Mouse (Mus musculus) megakaryocyte progenitor cell, adult 5-6 weeks (primary cell): ENCODE measurements around the gene Slc16a12. TPM values are rescaled to one million over a fixed set of nuclear protein-coding genes. Genes with fewer than 3 reads are reported as not detected.

Experiments
- ATAC-seq: replicated peaks from 2 replicates; pipeline ENCODE4 v1.8.0; 2016; ENCODE audit warnings: mild to moderate bottlenecking, moderate TSS enrichment, inconsistent platforms; ENCODE audit not compliant: poor library complexity
- total RNA-seq, 2 experiments: library from RNA; stranded (forward) in 1 of 2; stranded (reverse) in 1 of 2; fragments of 157-497, 149-512 nt in 1 of 2; fragments of 200-1000 nt in 1 of 2; gene quantifications; 2 replicates each; pipeline versions ENCODE4 v1.2.3 to v1.2.4; 2015 to 2017

Gene Slc16a12
- total RNA-seq, 2 experiments from 2014 or later = not detected

DNA sequence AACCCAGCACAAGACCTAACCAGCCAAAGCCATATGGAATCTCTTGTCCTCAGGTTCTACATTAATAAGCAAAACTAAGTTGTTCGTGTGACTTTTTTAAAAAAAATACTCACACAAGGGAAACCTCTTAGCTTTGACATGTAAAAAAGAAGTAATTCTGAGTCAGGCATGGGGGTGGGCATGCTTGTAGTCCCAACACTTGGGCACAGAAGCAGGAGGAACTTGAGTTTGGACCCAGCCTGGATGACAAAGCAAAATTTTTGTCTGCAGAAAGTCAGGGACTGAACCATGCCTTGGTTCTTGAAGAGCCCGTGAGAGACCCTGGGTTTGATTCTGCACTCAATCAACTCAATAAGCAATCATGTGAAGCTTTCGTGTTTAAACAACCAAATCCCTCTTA, 17.6 kb downstream of the Slc16a12 start:
- ATAC-seq = no peak

DNA sequence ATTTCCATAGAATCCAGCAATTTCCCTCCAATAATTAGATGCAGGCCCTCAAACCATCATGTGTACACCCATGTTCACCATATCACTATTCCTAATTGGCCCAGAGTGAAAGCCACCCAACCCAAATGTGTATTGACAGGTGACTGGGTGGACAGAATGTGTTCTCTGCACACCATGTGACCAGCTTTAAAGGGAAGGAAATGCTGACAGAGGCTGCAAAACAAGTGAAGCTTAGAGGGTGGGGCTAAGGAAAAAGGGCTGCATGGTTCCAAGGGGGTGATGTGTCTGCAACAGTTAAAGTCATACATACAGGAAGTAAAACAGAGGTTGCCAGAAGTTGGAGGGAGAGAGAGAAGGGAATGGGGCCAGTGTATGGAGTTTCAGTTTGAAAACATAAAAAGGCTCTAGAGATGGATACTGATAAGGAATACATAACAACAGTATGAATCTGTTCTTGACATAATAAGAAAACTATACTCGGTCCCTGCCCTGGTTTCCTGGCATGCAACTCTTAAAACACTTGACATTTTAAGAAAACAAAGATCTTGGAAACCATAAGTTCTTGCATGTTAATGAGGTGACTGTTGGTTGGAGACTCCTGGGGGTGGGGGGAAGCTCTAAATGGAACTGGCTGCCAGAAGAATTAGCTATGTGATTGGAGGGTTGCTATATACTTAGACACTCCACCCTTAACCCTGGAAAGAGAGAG, 20.7 kb downstream of the Slc16a12 start:
- peak; percentile 53 for ATAC-seq

DNA sequence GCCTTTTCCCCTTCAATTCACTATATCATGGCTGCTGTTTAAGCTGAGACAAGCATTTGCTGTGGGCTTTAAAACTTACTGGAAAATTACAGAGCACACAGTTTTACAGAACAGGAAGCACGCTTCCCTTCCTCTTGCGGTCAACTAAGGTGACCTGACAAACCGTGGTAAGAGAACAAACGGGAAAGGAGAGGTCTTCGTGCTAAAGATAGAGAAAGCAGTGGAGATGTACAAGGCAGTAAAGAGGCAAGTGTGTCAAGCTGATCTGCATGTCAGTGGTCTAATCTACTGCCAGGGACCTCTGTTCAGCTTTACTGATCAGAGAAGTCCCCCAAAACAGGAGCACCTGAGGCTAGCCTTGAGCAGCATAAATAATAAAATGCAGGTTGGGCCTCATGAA, 21.7 kb downstream of the Slc16a12 start:
- ATAC-seq = peak; percentile 57

DNA sequence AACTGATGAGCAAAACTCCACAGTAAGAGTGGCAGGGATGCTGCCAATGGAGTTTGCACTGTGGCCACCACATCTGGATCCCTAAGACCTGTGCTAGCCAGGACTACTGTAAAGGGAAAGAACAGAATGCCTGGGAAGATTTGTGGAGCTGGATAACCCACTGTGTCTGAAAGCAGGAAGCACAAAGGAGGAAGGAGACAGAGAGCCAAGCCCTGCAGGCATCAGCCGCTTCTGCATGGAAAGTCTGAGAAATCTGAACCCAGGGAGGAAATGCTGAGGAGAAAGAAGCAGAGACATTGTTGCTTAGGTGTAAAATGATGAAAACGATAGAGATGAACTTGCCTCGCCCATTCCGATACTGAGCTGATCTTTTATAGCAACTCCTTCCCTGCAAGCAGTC, 22.5 kb downstream of the Slc16a12 start:
- 0 out of 2 replicates have a peak, but pooled peaks have one; percentile 43 for ATAC-seq

DNA sequence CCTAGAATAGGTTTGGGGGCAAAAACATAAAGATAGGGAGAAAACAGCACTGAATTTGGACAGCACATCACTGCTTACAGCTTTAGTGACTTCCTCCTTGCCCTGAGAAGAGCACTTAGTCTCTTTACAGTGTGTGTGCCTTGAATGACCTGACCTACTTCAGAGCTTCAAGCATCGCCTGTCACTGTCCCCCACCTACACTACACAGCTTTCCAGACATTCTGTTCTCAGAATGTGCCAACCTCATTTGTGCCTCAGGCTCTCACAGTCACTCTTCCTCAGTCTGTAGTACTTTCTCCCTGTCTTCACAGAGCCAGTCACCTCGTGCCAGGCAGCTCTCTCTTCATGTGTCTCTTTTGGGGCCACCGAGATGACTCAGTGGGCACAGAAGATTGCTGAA, 24.5 kb downstream of the Slc16a12 start:
- no peak for ATAC-seq

DNA sequence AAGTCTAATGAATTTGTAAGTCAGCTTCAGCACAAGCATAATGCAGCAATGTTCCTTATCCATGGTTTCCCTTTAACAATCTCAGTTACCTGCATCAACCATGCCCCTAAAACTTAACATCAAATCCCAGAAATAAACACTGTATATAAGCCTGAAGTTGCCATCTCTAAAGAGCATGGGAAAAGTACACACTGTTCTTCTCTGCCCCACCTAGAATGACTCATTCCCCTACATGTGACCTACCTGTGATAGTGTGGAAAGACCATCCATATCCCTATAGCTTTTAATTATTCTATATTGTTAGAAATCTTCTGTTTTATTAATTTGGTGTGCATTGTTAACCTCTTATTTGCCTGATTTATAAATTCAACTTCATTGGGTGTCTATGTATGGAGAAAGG, 27.0 kb downstream of the Slc16a12 start:
- ATAC-seq = no peak

DNA sequence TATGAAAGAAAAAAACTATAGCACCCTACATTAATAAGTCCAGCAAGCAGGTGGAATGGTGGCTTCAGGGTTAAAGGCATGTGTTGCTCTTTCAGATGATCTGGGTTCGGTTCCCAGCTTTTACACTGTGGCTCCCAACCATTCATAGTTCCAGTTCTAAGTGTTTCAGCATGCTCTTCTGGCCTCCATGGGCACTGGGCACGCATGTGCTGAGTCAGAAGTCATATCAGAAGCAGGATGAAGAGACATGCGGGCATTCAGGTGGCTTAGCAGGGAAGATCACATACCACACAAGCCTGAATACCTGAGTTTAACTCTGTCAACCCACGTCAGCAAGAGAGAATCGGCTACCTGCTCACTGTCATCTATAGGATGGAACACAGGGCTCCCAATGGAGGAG, 28.1 kb downstream of the Slc16a12 start:
- no peak for ATAC-seq

DNA sequence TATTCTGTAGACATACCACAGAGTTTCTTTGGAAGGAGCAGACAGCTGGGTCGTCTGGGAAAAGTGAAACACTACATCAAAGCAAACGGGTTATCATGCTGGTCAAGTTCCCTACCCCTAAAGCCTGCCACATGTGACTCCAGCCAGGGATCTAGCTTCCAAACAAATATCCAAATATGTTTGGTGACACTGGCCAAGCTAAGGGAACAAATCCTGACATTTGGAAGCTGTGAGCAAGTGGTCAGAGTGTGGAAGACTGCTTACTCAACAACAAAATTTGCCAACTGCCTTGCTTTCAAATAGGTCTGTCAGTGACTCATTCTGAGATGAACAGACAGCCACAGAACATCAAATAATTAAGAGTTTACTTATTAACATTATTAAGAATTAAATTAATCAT, 28.6 kb downstream of the Slc16a12 start:
- ATAC-seq = no peak

DNA sequence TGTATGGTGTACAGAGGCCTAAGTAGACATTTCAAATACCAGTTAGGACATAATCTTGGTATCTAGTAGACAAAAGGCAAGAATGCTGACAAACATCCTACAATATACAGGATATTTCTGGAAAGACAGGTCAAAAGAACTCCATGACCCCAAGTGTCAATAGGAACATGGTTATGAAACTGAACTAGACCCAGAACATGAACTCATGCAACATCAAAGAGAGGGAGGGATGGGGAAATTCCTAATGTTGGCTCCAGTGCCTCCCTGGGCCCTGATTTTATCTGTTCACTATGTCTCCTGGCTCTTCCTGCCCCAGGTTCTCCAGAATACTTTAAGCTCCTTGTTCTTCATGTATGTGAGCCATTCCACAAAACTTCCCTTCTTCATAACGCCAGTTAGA, 31.2 kb downstream of the Slc16a12 start:
- no peak for ATAC-seq

DNA sequence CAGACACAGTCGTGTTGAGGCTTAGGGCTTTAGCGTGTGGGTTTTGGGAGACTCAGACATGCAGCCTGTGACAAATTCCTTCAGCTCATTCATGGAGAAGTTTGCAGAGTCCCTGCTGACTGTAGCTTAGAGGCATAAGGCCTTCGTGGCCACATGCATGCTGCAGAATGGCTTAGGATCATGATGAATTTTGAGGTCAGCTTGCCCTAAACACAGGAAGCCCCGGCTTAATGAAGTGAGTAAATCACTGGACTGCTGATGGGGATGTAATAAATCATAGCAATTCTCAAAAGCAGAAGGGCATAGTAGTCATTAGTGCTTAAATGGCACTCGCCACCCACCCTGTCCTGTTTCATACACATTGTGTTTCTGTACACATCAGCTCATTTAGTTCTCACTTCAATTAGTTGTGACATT, 32.8 kb downstream of the Slc16a12 start:
- ATAC-seq = no peak

DNA sequence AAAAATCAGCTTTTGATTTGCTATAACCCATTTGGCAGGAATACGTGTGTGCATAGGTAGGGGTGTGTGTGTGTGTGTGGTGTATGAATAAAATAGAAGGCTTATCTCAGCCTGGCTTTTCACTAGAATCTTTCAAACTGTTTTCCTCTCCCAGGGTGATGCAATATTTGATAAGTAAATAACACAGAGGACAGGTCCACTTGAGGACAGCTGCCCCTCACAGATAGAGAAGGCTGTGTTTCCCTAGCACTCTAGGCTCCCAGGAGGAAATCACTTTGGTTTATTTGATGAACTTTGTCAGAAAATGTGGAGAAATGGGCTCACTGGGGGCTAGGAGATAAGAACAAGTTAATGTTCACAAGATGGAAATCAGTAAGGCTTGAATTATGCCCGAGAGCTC, 35.0 kb downstream of the Slc16a12 start:
- no peak for ATAC-seq

DNA sequence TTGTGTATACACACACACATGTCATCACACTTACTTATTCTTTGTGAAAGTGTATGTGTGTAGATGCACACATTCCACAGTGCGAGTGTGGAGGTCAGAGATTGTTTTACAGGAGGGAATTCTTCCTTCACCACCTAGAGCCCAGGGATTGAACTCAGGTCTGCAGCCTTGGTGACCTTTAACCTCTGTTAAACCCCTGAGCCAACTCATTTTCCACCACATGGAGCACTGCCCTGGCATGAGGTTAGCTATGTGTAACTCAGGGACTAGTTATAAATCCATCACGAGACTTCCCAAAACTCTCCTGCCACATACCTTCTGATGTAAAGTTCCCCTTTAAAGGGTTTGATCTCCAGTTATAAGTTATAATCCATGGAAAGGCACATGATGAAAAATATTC, 38.9 kb downstream of the Slc16a12 start:
- ATAC-seq = no peak

DNA sequence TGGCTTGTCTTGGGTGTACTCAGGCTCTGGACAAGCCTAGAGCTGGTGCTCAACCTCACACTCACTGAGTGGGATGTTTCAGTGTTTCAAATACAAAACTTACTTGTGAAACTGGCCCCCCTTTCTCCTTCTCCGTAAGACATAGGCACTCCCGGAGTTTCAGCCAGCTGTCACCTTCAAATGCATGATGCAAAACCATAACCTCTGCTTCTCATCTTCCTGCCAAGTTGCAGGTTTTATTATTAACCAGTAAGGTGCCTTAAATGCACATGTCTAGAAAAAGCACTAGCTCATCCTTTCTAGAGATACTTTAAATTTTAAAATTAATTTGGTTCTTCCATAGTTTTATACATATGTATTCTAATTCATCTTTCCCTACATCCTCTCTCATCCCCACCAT, 39.5 kb downstream of the Slc16a12 start:
- no peak for ATAC-seq

DNA sequence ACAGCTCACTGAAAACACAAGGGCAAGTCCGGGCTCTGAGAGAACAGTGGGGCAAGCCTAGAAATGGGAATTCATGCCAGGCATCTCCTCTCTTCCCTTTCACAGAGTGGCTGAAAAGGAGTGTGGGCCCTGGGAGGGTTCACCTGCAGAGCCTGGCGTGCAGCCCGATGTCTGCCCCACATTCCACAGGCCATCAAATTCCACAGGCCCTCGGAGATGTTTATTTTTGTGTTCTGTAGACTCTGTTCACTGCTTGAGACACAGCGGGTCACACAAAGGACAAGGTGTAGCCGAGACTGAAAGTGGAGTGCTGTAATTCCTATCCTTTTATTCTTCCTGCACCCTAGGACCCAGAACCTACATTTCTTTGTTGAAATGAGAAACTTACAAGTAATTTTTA, 40.8 kb downstream of the Slc16a12 start:
- no peak for ATAC-seq

DNA sequence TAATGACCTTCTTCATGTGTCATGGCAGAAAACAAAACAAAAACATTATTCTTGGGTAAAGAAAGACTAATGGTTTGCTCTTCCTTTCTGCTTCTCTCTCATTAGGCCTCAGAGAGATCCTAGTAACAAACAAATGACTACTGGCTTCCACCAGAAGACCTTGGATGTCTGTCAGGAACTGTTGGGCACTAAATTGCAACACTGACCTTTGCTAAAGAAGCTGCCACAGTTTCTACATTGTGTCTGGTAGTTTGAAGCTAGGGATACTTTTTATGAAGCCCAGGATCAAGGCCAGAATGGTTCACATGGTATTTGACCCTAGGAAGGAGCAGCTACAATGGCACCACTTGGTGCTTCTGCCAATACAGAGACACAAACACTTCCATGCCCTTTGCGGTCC, 41.9 kb downstream of the Slc16a12 start:
- no peak for ATAC-seq

DNA sequence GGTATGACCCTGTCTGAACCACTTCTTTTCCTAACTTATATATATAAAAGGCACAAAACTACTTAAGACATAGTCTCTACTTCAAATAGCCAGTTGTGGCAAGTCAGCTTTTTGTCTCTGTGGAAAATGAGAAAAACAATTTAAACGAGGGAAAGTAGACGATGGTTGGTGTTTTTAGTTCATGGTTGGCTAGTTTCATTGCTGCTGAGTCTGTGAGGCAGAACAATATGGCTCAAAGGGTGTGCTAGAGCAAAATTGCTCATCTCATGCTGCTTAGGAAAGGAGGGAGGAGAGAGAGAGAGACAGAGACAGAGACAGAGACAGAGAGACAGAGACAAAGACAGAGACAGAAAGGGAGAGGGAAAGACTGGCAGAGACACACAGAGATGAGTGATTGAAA, 47.8 kb downstream of the Slc16a12 start:
- no peak for ATAC-seq

DNA sequence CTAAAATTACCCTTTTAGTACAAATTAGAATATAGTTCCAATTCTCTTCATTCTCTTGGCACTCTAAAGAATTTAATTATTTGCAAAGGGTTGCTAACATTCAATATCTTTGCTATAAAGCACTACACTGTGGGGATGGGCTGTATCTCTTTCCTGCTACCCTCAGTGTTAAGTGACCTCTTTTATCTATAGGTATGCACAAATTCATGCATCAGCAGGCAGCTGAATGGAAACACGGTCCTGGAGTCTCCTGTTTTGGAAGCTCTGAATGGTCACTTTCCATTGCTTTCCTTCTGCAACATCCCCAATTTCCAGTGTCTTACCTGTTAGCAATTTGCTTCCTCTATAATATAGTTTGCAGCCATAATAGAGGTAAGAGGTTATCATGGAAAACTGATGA, 48.2 kb downstream of the Slc16a12 start:
- ATAC-seq = no peak

DNA sequence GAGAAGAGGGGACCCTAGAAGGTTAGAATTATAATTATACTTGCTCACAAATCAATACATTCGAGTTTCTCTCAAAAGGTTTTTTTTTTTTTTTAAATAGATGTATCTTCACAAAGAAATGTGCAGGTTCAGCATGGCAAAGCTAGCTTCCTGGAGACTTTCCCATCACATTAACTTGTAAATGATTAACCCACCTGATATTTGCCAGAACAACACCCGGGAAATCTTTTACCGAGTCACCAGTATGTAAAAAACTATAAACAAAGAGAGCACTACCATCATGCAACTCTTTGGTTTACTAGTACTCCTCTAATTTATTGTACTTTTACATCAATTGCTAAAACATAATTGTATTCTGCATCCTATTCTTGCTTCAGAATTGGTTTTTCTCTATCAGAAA, 48.7 kb downstream of the Slc16a12 start:
- ATAC-seq = no peak

DNA sequence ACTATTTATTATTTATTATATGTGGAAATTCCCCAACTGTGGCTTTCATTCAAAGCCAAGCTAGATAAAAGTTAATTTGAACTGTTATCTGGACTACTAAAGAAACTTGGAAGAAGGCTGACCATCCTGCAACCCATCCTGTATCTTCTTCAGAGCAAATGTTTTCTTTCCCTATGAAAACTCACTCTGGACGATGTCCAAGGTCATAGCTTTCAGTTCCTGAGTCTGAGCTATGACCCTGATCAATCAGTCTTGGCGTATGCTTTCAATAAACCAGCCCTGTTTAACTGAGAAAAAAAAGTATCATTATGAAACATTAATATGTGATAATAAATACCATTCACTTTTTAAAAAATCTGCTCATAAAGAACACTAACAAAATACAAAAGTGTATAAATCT, 49.6 kb downstream of the Slc16a12 start:
- ATAC-seq = no peak

DNA sequence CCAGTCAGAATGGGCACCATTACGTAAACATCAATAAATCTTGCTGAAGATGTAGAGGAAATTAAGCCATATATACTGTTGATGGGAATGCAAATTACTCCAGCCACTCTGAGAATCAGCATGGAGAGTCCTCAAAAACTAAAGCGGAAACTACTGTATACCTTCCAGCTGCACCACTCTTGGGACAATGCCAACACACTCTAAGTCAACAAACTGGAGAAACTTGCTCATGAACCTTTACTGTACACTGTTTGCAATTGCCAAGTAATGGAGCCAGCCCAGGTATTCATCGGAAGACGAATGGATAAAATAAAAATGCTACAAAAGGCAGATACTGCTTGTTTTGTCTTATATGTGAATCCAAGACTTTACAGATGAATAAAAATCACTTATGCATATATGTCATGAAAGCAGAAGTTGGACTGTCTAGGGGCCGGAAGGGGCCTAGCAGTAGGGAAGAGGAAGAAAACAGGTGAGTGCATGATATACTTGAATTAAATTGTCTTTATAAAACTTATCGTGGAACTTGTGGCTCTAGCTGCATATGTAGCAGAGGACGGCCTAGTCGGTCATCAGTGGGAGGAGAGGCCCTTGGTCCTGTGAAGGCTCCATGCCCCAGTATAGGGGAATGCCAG, 50.6 kb downstream of the Slc16a12 start:
- ATAC-seq = peak; percentile 48; the same call in 1 of the 2 replicates

DNA sequence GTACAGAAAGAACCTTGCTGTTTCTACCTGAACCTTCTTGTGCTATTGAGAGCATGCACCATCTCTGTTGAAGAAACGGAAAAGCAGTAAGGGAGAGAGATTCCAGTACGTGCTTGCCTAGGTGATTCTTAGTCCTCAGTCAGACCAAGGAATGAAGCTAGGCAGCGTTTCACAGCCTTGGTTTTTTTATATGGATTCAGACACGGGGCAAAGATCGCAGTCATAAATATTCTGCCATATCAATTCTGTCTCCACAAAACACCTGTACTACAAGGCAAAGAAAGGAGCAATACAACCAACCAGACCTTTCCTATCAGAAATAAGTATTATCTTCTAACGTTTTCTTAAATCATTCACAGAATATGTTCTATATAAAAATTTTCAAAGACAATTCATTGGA, 55.7 kb downstream of the Slc16a12 start:
- no peak for ATAC-seq

DNA sequence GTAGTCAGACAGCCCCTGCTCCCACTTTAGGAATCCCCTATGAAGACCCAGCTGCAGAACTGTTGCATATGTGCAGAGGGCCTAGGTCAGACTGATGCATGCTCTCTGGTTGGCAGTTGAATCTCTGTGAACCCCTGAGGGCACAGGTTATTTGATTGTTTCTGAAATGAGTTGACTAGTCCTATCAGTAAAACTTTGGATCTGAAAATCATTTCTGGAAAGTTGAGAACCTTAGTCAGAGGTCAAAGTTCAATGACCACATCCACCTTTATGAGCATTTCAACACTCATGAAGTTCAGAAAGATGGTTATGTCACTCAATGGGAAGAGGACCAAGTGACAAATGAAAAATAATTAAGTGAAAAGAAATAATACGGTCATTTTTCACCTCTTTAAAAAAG, 61.6 kb downstream of the Slc16a12 start:
- no peak for ATAC-seq

DNA sequence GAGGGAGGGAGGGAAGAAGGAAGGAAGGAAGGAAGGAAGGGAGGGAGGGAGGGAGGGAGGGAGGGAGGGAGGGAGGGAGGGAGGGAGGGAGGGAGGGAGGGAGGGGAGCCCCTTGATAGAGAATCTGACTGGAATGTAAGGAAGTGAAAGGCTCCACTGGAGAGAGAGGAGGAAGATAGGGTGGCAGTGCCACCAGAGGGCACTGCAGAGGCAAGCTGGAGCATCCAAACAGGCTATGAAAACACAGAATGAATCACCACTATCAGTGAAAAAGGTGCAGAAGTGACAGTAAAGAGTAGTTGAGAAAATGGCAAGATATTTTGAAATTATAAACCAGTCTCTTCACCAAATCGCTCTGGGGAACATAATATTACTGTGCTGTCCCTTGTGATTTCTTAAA, 62.2 kb downstream of the Slc16a12 start:
- peak; percentile 68 for ATAC-seq
